Mouse (Mus musculus) gastrocnemius, adult 2 months (tissue): ENCODE results near the gene Hexdc. TPM values are rescaled to one million over a fixed set of nuclear protein-coding genes. Genes with fewer than 3 reads are reported as not detected.

ENCODE experiments used
- DNase-seq: peaks from one replicate; pipeline ENCODE4 v3.0.0; 2022
- H3K27ac ChIP-seq: fragments of 200-600 bp; 2 replicates; pipeline ENCODE4 v1.8.1; 2022; ENCODE audit warnings: mild to moderate bottlenecking
- H3K4me3 ChIP-seq: fragments of 200-600 bp; 2 replicates; pipeline ENCODE4 v1.8.1; 2022; ENCODE audit warnings: mild to moderate bottlenecking, moderate library complexity
- CTCF ChIP-seq: fragments of 200-600 bp; IDR thresholded peaks from 2 replicates; pipeline ENCODE4 v1.8.1; 2022; ENCODE audit warnings: antibody characterized with exemption, mild to moderate bottlenecking, moderate library complexity
- intact Hi-C: fragments of 180-260 bp; cut with DNase I; formaldehyde crosslinking; loops from one replicate; pipeline ENCODE4 v1.15.1; 2025
- total RNA-seq, 2 experiments: library from RNA; stranded (reverse); gene quantifications; 2 replicates each; pipeline ENCODE4 v1.2.3; 2021

Gene Hexdc
- total RNA-seq, 2 experiments from 2014 or later, result 7.5 to 9.6 TPM

GRCm38 (mm10) chr11:121231628-121232291 lies 27.5 kb downstream of the Hexdc start:
- Histone ChIP-seq H3K4me3 (no peak overlapping the region), H3K27ac (no peak overlapping the region)
- no peak for TF ChIP-seq CTCF
- peak; percentile 36 for DNase-seq
- intact Hi-C loops, result no loop called here

GRCm38 (mm10) chr11:121232706-121233105 lies 28.5 kb downstream of the Hexdc start:
- no peak overlapping the region for H3K27ac ChIP-seq
- no peak for DNase-seq
- TF ChIP-seq CTCF, result no peak
- H3K4me3 ChIP-seq, result no peak overlapping the region
- intact Hi-C loops, result no loop called here

- Histone ChIP-seq H3K4me3 (peak overlapping the region; percentile 86), H3K27ac (peak overlapping the region; percentile 100)
- intact Hi-C loops, result loop anchor here (5.0 kb wide), 1 partner anchor 117 kb away; the partner anchor contains the start of gene Wdr45b
- peak; percentile 35 for DNase-seq
- peak; percentile 58 for TF ChIP-seq CTCF
Observed at GRCm38 (mm10) chr11:121235475-121236238, 31.4 kb downstream of the Hexdc start.

- intact Hi-C loops, result loop anchor here (1.0 to 5.0 kb wide), 2 partner anchors 23 to 116 kb away; partner anchors contain the start of genes Foxk2 and Wdr45b
- H3K27ac ChIP-seq, result peak within 1 kb of the TSS; percentile 100
- peak; percentile 99 for DNase-seq
- peak within 1 kb of the TSS; percentile 86 for H3K4me3 ChIP-seq
- TF ChIP-seq CTCF, result peak; percentile 62
Observed at GRCm38 (mm10) chr11:121236564-121237344, 32.5 kb downstream of the Hexdc start, which contains the start of gene Narf. Gene Narf (plus strand): TSS chr11:121237253.

GRCm38 (mm10) chr11:121237345-121238128 lies 33.3 kb downstream of the Hexdc start:
- TF ChIP-seq CTCF, result peak; percentile 53
- no peak for DNase-seq
- intact Hi-C loops, result loop anchor here (1.0 to 5.0 kb wide), 2 partner anchors 22 to 115 kb away; partner anchors contain the start of genes Foxk2 and Wdr45b
- H3K4me3 ChIP-seq, result peak overlapping the region; percentile 86
- peak overlapping the region; percentile 100 for H3K27ac ChIP-seq

- intact Hi-C loops, result loop anchor here (5.0 kb wide), 1 partner anchor 113 kb away; the partner anchor contains the start of gene Wdr45b
- no peak for TF ChIP-seq CTCF
- Histone ChIP-seq H3K4me3 (no peak overlapping the region), H3K27ac (peak overlapping the region; percentile 16; the same call in 1 of the 2 replicates)
- DNase-seq, result no peak
Observed at GRCm38 (mm10) chr11:121239669-121240068, 35.4 kb downstream of the Hexdc start.

- intact Hi-C loops, result no loop called here
- no peak for TF ChIP-seq CTCF
- H3K27ac ChIP-seq, result no peak overlapping the region
- no peak for DNase-seq
- H3K4me3 ChIP-seq, result no peak overlapping the region
Observed at GRCm38 (mm10) chr11:121250196-121250595, 46.0 kb downstream of the Hexdc start.

- intact Hi-C loops, result loop anchor here (1.0 to 5.0 kb wide), 3 partner anchors 17 to 93 kb away; partner anchors contain the start of genes Narf and Wdr45b
- peak within 1 kb of the TSS; percentile 98 for H3K4me3 ChIP-seq
- no peak for TF ChIP-seq CTCF
- H3K27ac ChIP-seq, result peak within 1 kb of the TSS; percentile 96
- DNase-seq, result peak; percentile 98
Observed at GRCm38 (mm10) chr11:121259160-121260100, 55.2 kb downstream of the Hexdc start, which contains the start of gene Foxk2. Gene Foxk2 (plus strand): TSS chr11:121259990.

GRCm38 (mm10) chr11:121260211-121260906 lies 56.1 kb downstream of the Hexdc start:
- Histone ChIP-seq H3K4me3 (peak overlapping the region; percentile 98), H3K27ac (peak overlapping the region; percentile 88)
- DNase-seq, result peak; percentile 62
- no peak for TF ChIP-seq CTCF
- intact Hi-C loops, result no loop called here

GRCm38 (mm10) chr11:121261074-121261473 lies 56.8 kb downstream of the Hexdc start:
- Histone ChIP-seq H3K27ac (peak overlapping the region; percentile 88; the same call in 1 of the 2 replicates), H3K4me3 (peak overlapping the region; percentile 98)
- TF ChIP-seq CTCF, result no peak
- DNase-seq, result no peak
- intact Hi-C loops, result no loop called here

Other genes with a start within 250 kb of the Hexdc start
- gene Csnk1d, start 213.1 kb upstream of the Hexdc start, total RNA-seq, result 10 to 100 TPM; 50.0 to 53.7 TPM
- gene Cd7, start 165.0 kb upstream of the Hexdc start, total RNA-seq, result not detected
- gene Sectm1b, start 140.9 kb upstream of the Hexdc start, total RNA-seq, result not detected
- not detected for gene Sectm1a, start 123.2 kb upstream of the Hexdc start, total RNA-seq
- gene Tex19.2, start 85.8 kb upstream of the Hexdc start, total RNA-seq, result not detected
- gene Tex19.1, start 58.3 kb upstream of the Hexdc start, total RNA-seq, result not detected
- 1 to 10 TPM; 1.4 to 3.1 TPM for gene Uts2r, start 44.2 kb upstream of the Hexdc start, total RNA-seq
- gene Ogfod3, start 278 bp downstream of the Hexdc start, total RNA-seq, result 10 to 100 TPM; 11.4 to 14.1 TPM
- gene Cybc1, start 24.9 kb downstream of the Hexdc start, total RNA-seq, result 1 to 10 TPM; 3.3 to 3.6 TPM
- 100 to 1,000 TPM; 106 to 133 TPM for gene Narf, start 32.8 kb downstream of the Hexdc start, total RNA-seq
- gene Foxk2, start 55.6 kb downstream of the Hexdc start, total RNA-seq, result 10 to 100 TPM; 30.1 to 32.9 TPM
- gene Wdr45b, start 150.0 kb downstream of the Hexdc start, total RNA-seq, result 10 to 100 TPM; 21.1 to 21.6 TPM
- gene Rab40b, start 183.8 kb downstream of the Hexdc start, total RNA-seq, result 10 to 100 TPM in 1 of 2 experiments, 1 to 10 TPM in 1; 9.9 to 11.8 TPM
- 1 to 10 TPM; 3.7 to 4.8 TPM for gene Fn3krp, start 217.0 kb downstream of the Hexdc start, total RNA-seq
- 10 to 100 TPM; 17.6 to 20.6 TPM for gene Fn3k, start 230.5 kb downstream of the Hexdc start, total RNA-seq
- gene Tbcd, start 247.5 kb downstream of the Hexdc start, total RNA-seq, result 10 to 100 TPM; 13.8 to 14.8 TPM